Mouse (Mus musculus) midbrain, postnatal 0 days (tissue): ENCODE data around the gene Zkscan14. TPM values are rescaled to one million over a fixed set of nuclear protein-coding genes. Genes with fewer than 3 reads are reported as not detected.

Experiments used
- ATAC-seq: fragments of 200-750 bp; cut with Nextera tagmentation; 2 replicates; pipeline ENCODE4 v1.8.0; 2017; ENCODE audit warnings: moderate number of reproducible peaks, mild to moderate bottlenecking, moderate TSS enrichment, moderate library complexity; ENCODE audit not compliant: low FRiP score
- DNase-seq: peaks from one replicate; pipeline ENCODE4 v3.0.0-alpha.2; 2015; ENCODE audit warnings: low spot score
- H3K27ac ChIP-seq: fragments of 300-500 bp; sonication (generic); 2 replicates; pipeline ENCODE4 v1.5.1; 2014; ENCODE audit warnings: low read depth, mild to moderate bottlenecking, low read length, mixed read lengths
- H3K27me3 ChIP-seq: fragments of 300-500 bp; sonication (generic); 2 replicates; pipeline ENCODE4 v1.6.1; 2014; ENCODE audit warnings: low read length, control low read depth, mixed read lengths; ENCODE audit not compliant: insufficient read depth
- H3K36me3 ChIP-seq: fragments of 300-500 bp; sonication (generic); 2 replicates; pipeline ENCODE4 v1.6.1; 2014; ENCODE audit warnings: low read length, control low read depth, mixed read lengths; ENCODE audit not compliant: insufficient read depth
- H3K4me1 ChIP-seq: fragments of 300-500 bp; sonication (generic); 2 replicates; pipeline ENCODE4 v1.6.1; 2014; ENCODE audit warnings: mild to moderate bottlenecking, control low read depth, antibody characterized with exemption, low read length, mixed read lengths; ENCODE audit not compliant: insufficient read depth
- H3K4me2 ChIP-seq: fragments of 300-500 bp; sonication (generic); 2 replicates; pipeline ENCODE4 v1.6.1; 2014; ENCODE audit warnings: low read depth, mild to moderate bottlenecking, low read length, mixed read lengths; ENCODE audit not compliant: poor library complexity, severe bottlenecking
- H3K4me3 ChIP-seq: fragments of 300-500 bp; sonication (generic); 2 replicates; pipeline ENCODE4 v1.5.1; 2014; ENCODE audit warnings: low read depth, mild to moderate bottlenecking, low read length, moderate library complexity
- H3K9ac ChIP-seq: fragments of 300-500 bp; sonication (generic); replicated peaks from 2 replicates; pipeline ENCODE4 v1.6.1; 2014; ENCODE audit warnings: mild to moderate bottlenecking, low read length, moderate library complexity, mixed read lengths; ENCODE audit not compliant: poor library complexity, severe bottlenecking
- H3K9me3 ChIP-seq: fragments of 300-500 bp; sonication (generic); 2 replicates; pipeline ENCODE4 v1.6.1; 2016; ENCODE audit warnings: low read length, control low read depth
- CTCF ChIP-seq: IDR thresholded peaks from 2 replicates; pipeline ENCODE4 v1.5.1; 2016; ENCODE audit warnings: antibody characterized with exemption, mild to moderate bottlenecking
- WGBS: fragments of 180-500 bp; shearing (Covaris S2); extraction: QIAGEN DNeasy Blood & Tissue Kit; methylation state at CpG from one replicate; pipeline ENCODE4 v1.1.7; 2014; 5-methylcytosine and 5-hydroxymethylcytosine counted together
- polyA plus RNA-seq: library from polyadenylated mRNA; unstranded; fragments of >200 nt; fragmentation: Nextera tagmentation; extraction: Ambion mirVana; gene quantifications from 2 replicates; pipeline ENCODE4 v1.2.1, GENCODE M21; 2015
- total RNA-seq: library from RNA; depleted of rRNA; stranded (reverse); fragments of >200 nt; gene quantifications from 2 replicates; pipeline ENCODE4 v1.2.3, GENCODE M21; 2014

Gene Zkscan14
- total and polyA plus RNA-seq, 2 experiments from 2014 or later, result 6.6 to 9.9 TPM

DNA sequence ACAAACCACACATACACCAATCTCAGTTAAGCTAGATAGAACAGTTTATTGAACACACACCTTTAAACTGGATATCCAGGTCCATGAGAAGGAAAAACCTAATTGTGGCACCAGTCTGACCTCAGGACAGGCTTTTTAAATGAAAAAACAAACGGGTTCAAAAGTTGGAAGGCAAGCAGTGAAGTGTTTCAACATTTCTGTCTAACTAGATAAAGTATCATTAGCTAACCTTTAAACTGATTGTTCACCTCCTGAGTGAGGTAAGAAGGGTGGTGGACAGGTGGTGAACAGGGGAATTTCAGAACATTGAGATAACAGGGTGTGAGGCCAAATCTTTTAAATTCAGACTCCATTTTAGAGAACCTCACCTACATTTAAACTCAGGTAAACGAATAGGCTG, 24.8 kb upstream of the Zkscan14 start:
- no peak overlapping the region for H3K9ac ChIP-seq
- no peak overlapping the region for H3K4me3 ChIP-seq
- no peak for TF ChIP-seq CTCF
- no peaks in the 10 kb centered on the region for H3K27me3 ChIP-seq
- DNase-seq (no peak), ATAC-seq (no peak)
- H3K4me1 ChIP-seq, result no peaks in the 10 kb centered on the region
- H3K36me3 ChIP-seq, result peaks cover 10% of the 10 kb centered on the region
- no peak overlapping the region for H3K27ac ChIP-seq
- 62% methylated on average over 2 of the region's 2 CpGs for WGBS
- no peak overlapping the region for H3K4me2 ChIP-seq
- H3K9me3 ChIP-seq, result no peaks in the 10 kb centered on the region

DNA sequence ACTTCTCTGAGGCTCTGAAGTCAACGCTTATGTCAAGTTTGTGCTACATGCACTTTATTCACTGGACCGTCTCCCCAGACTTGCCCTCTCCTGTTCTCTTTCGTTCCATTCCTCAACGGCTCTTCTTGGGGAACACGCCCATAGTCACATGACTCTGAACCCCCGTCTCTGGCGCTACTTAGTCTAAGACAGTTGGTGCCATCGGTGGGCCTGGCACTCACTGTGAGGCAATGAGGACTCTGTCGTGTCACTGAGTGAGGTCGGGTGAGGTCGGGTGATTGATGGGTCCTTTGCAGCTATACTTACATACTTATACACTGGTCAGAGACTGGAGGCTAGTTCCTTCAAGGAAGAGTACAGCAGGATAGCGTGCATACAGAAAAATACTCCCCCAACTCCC, 21.7 kb upstream of the Zkscan14 start:
- Histone ChIP-seq H3K27ac (no peak overlapping the region), H3K27me3 (no peaks in the 10 kb centered on the region), H3K9me3 (no peaks in the 10 kb centered on the region), H3K4me1 (no peaks in the 10 kb centered on the region), H3K36me3 (peaks cover 33% of the 10 kb centered on the region), H3K4me2 (no peak overlapping the region), H3K4me3 (no peak overlapping the region), H3K9ac (no peak overlapping the region)
- no peak for TF ChIP-seq CTCF
- ATAC-seq, result no peak
- no peak for DNase-seq
- WGBS, result 88% methylated on average over 12 of the region's 12 CpGs

DNA sequence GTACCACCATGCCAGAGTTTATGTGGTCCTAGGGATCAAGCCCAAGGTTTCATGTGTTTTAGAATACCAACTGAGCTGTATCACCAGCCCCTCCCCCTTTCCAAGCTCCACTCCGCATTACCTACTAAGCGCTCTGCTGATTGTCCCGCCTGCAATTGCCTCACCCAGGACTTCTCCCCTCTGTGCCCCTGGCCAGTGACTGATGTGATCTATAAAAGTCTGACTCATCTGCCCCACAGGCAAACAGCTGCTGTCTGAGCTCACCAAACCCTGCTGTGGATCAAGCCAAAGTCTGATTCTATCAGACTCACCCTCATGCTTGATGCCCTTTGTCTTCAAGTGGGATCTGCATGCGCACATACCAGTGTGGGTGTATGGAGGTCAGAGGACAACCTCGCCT, 21.2 kb upstream of the Zkscan14 start:
- no peaks in the 10 kb centered on the region for H3K4me1 ChIP-seq

DNA sequence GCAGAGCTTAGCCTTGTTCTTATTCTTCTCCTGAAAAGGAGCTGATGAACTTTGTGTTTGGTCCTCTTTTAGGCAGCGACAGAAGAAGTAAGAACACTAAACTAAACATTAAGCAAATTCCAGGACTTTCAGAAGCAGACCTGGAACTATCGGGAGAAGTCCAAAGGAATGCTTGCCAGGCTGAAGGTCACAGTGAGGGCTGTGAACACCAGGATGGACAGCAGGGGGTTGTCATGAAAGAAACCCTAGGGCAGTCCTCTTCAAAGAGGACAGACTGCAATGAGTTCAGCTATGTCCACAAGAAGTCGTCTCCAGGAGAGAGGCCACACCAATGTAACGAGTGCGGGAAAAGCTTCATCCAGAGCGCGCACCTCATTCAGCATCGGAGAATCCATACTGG, 18.3 kb upstream of the Zkscan14 start:
- no peak overlapping the region for H3K27ac ChIP-seq
- no peak overlapping the region for H3K4me2 ChIP-seq
- DNase-seq (no peak), ATAC-seq (no peak)
- no peak for TF ChIP-seq CTCF
- no peaks in the 10 kb centered on the region for H3K9me3 ChIP-seq
- H3K4me1 ChIP-seq, result no peaks in the 10 kb centered on the region
- H3K4me3 ChIP-seq, result no peak overlapping the region
- WGBS, result 96% methylated on average over 8 of the region's 8 CpGs
- H3K9ac ChIP-seq, result no peak overlapping the region
- peaks cover 43% of the 10 kb centered on the region for H3K36me3 ChIP-seq
- H3K27me3 ChIP-seq, result no peaks in the 10 kb centered on the region

More for the DNA sequence above, 21.2 kb upstream of the Zkscan14 start:
- Histone ChIP-seq H3K4me3 (no peak overlapping the region), H3K9ac (no peak overlapping the region), H3K36me3 (peaks cover 38% of the 10 kb centered on the region), H3K27ac (no peak overlapping the region), H3K9me3 (no peaks in the 10 kb centered on the region), H3K4me2 (no peak overlapping the region), H3K27me3 (no peaks in the 10 kb centered on the region)
- no peak for TF ChIP-seq CTCF
- ATAC-seq (no peak), DNase-seq (no peak)
- 87% methylated on average over 5 of the region's 5 CpGs for WGBS

DNA sequence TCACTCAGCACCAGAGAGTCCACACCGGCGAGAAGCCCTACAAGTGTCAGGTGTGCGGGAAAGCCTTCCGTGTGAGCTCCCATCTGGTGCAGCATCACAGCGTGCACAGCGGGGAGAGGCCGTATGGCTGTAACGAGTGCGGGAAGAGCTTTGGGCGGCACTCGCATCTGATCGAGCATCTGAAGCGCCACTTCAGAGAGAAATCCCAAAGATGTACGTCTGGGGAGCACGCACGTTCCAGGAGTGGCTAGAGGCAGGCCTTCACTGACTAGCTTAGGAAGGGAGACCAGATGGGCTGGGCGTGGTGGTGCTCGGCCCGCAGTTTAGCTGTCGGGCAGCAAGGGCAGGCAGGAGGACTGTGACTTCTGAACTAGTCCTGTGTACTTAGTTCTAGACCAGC, 17.0 kb upstream of the Zkscan14 start:
- no peak for DNase-seq
- Histone ChIP-seq H3K9ac (no peak overlapping the region), H3K36me3 (peaks cover 47% of the 10 kb centered on the region), H3K4me1 (no peaks in the 10 kb centered on the region), H3K4me2 (no peak overlapping the region), H3K27ac (no peak overlapping the region), H3K27me3 (no peaks in the 10 kb centered on the region), H3K9me3 (no peaks in the 10 kb centered on the region), H3K4me3 (no peak overlapping the region)
- 95% methylated on average over 20 of the region's 20 CpGs for WGBS
- TF ChIP-seq CTCF, result no peak
- no peak for ATAC-seq

DNA sequence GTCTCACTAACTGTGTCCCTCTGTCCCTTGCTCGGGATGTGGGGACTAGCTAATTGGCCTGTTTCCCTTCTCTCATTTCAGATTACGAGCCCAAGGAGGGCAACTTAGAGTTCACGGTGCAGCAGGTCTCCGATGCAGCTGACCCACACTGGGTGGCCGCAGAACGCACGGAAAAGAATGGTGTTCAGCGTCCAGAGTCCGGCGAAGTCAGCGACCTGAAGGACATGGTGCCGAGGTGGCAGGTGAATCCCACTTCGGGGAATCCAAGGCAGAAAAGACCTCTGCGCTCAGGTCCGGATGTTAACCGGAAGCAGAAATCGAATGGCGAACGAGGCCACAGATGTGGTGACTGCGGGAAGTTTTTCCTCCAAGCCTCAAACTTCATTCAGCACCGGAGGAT, 16.5 kb upstream of the Zkscan14 start:
- H3K4me1 ChIP-seq, result no peaks in the 10 kb centered on the region
- ATAC-seq, result no peak
- DNase-seq, result no peak
- no peak overlapping the region for H3K4me3 ChIP-seq
- H3K9me3 ChIP-seq, result no peaks in the 10 kb centered on the region
- TF ChIP-seq CTCF, result no peak
- no peaks in the 10 kb centered on the region for H3K27me3 ChIP-seq
- 97% methylated on average over 21 of the region's 21 CpGs for WGBS
- no peak overlapping the region for H3K4me2 ChIP-seq
- peaks cover 49% of the 10 kb centered on the region for H3K36me3 ChIP-seq
- no peak overlapping the region for H3K9ac ChIP-seq
- no peak overlapping the region for H3K27ac ChIP-seq
